Mouse (Mus musculus): ENCODE results near the gene Gpbar1.

DNA sequence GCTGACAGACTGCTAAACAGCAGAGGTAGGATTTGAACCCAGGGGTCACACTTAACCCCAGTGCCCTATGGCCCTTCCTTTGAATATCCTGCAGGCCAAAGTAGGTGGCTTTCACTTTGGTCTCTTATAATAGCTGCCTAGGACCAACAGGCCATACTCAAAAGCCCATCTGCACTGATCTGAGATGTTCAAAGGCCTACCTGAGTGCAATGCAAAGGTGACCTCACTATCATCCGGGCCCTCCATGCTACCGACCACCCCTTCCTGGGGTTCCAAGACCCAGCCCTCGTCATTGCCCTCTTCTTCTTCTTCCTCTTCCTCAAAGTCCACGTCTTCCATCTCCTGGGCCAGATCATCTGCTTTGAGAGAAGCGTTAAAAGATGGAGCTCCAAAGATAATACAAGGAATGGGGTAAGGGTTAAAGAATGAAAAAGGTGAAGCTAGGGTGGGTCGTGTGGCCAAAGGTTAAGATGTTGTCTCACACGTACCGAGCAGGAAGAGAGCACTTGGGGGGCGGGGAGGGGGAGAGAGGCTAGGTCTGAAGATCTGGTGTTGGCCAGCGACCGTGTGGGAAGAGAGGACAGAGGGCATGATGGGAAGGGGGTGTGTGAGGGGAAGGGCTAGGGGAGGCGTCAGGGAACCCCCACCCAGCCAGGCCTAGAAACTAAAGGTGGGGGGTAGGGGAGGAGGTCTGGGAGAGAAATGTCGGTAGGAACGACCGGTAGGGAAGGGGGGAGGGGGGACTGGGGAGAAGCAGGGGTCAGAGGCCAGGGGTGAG, 5.5 kb downstream of the Gpbar1 start:
- TF ChIP-seq POLR2A (IDR thresholded peaks at IDR 0.05; ENCODE audit: low read depth, low read length) = no peak
- TF ChIP-seq CTCF (IDR thresholded peaks at IDR 0.05; ENCODE audit: extremely low read depth, insufficient read length, insufficient replicate concordance, low read depth, low read length) = no peak
